Mouse (Mus musculus) megakaryocyte, embryonic 14.5 days (primary cell): Measurements from ENCODE around the gene Mrps12.

Experiments
- FLI1 ChIP-seq: IDR thresholded peaks from 2 replicates; pipeline ENCODE4 v1.6.1; 2012; ENCODE audit warnings: low read length, inconsistent platforms, mixed read lengths
- GATA1 ChIP-seq: IDR thresholded peaks from 3 replicates; pipeline ENCODE4 v1.6.1; 2012; ENCODE audit warnings: mixed read lengths, low read length, inconsistent platforms, borderline replicate concordance

- no peak for TF ChIP-seq GATA1
- TF ChIP-seq FLI1: no peak
Measured at GRCm38 (mm10) chr7:28739829-28740228, 1.8 kb downstream of the Mrps12 start.
